Mouse (Mus musculus) spleen, adult 2 months (tissue): ENCODE measurements around the gene Kncn.

Experiments used
- CTCF ChIP-seq: fragments of 200-500 bp; IDR thresholded peaks from 2 replicates; pipeline ENCODE4 v1.5.1; 2011; ENCODE audit warnings: mild to moderate bottlenecking, inconsistent platforms; ENCODE audit not compliant: insufficient read depth, insufficient read length, insufficient replicate concordance; ENCODE audit errors: extremely low read depth
- POLR2A ChIP-seq: fragments of 200-500 bp; IDR thresholded peaks from 2 replicates; pipeline ENCODE4 v1.6.1; 2011; ENCODE audit warnings: low read depth, low read length, inconsistent platforms

DNA sequence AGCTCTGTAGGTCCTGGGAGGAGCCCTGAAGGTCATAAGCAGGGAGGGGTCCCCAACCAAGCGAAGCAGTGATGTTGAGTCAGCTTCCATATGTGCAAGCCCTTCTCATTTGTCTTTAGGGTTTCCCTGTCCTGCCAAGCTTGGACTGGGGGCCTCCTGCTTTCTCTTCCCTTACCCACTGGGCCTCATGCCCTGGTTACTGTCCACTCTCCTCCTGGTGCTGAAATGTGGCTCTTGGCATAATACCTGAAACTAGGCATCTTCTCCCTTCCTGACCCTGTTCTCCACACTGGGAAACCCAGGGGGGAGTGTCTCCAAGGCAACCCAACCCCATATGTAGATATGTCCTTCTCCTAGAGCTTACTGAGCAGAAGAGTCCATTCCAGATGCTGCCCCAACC is 2.7 kb downstream of the Kncn start:
- TF ChIP-seq POLR2A (no peak), CTCF (no peak)
